Mouse (Mus musculus) bone marrow macrophage, adult 2 months (primary cell): ENCODE data around the gene Scgb2b7. TPM values are rescaled to one million over a fixed set of nuclear protein-coding genes. Genes with fewer than 3 reads are reported as not detected.
"Not testable (repeated sequence)": the region's sequence is repeated elsewhere in the genome, so short reads cannot be mapped to it uniquely, and the experiment has no call there.

Source experiments
- H3K27ac ChIP-seq: 2 replicates; pipeline ENCODE4 v1.5.1; 2012; ENCODE audit warnings: low read depth, low read length; ENCODE audit not compliant: insufficient read depth
- H3K4me1 ChIP-seq: 2 replicates; pipeline ENCODE4 v1.6.1; 2012; ENCODE audit warnings: low read length; ENCODE audit not compliant: control insufficient read depth, insufficient read depth
- H3K4me3 ChIP-seq: 2 replicates; pipeline ENCODE4 v1.5.1; 2012; ENCODE audit warnings: mild to moderate bottlenecking, low read length, moderate library complexity; ENCODE audit not compliant: insufficient read depth
- polyA plus RNA-seq: library from polyadenylated mRNA; stranded (reverse); fragments of >200 nt; gene quantifications from 2 replicates; pipeline ENCODE4 v1.2.4, GENCODE M21; 2012; ENCODE audit not compliant: missing spikeins, insufficient read depth, insufficient read length

Gene Scgb2b7
- polyA plus RNA-seq = not detected in 2 replicates

DNA sequence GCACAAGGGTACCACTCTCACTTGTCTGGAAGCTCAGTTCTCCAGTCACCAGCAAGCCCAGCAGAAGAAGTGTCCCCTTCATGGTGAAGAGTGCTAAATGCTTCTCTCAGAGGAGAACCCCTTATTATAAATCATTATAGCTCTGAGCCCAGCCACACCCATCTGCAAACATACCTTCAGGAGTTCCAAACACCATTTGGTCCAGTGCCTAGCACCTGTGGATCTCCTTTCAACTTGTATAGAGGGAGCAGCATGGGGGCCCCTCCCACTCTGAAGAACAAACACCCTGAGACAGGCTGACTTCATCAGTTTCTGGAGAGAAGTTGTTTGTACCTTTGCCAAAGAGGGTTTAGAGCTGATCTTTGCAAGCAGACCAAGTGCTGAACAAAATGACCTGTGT, at the start of gene Scgb2b7:
Gene Scgb2b7, minus strand, starts transcription at position 101 of the 400 bp plus-strand sequence.
- H3K4me3 ChIP-seq, H3K4me1 ChIP-seq, H3K27ac ChIP-seq: not testable (repeated sequence)

GRCm38 (mm10) chr7:31712365-31712764, 6.8 kb upstream of the Scgb2b7 start, which contains the start of gene Scgb1b7:
TSS of gene Scgb1b7 (plus strand) at chr7:31712665.
- H3K27ac ChIP-seq, H3K4me3 ChIP-seq, H3K4me1 ChIP-seq: not testable (repeated sequence)

Other genes with a start within 250 kb of the Scgb2b7 start
- gene Scgb1b7, start 6.9 kb upstream of the Scgb2b7 start, polyA plus RNA-seq = not detected in 2 replicates